Mouse (Mus musculus) erythroid progenitor cell, adult 5-6 weeks (primary cell): ENCODE data around the gene Zfp57. TPM values are rescaled to one million over a fixed set of nuclear protein-coding genes. Genes with fewer than 3 reads are reported as not detected.
"Not testable (repeated sequence)": the region's sequence is repeated elsewhere in the genome, so short reads cannot be mapped to it uniquely, and the experiment has no call there.

Experiments used
- ATAC-seq: replicated peaks from 2 replicates; pipeline ENCODE4 v1.8.0; 2016; ENCODE audit warnings: moderate number of reproducible peaks, mild to moderate bottlenecking, moderate TSS enrichment, inconsistent platforms; ENCODE audit not compliant: poor library complexity, low FRiP score, severe bottlenecking
- total RNA-seq, 2 experiments: library from RNA; stranded (forward) in 1 of 2; stranded (reverse) in 1 of 2; fragments of 150-400 nt in 1 of 2; fragments of 186-747, 209-891 nt in 1 of 2; gene quantifications; 2 replicates each; pipeline versions ENCODE4 v1.2.3 to v1.2.4; 2015 to 2017; ENCODE audit warnings: low replicate concordance in 2 of 2

Gene Zfp57
- total RNA-seq, 2 experiments from 2014 or later: not detected

DNA sequence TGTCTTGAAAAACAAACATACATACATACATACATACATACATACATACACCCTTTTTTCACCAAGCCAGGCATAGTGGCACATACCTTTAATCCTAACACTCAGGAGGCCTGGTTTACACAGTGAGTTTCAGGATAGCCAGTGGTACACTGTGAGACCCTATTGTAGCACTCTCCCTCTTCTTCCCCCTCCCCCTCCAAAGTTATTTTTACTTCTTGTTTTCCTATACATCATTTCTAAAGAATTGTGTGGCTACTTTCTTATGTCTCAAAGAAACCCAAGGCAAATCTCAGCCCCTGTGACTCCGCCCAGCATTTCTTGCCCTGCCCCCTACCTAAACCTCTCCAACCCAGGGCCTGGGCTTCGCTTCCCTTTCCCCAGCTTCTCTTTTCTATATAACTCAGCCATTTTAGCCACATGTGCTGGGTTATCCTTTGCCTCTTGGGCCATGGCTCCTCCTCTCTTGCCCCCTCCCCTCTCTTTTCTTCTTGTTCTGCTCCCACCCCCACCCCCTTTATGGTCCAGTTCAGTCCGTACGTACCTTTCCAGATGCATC lies 7.1 kb upstream of the Zfp57 start:
- no peak for ATAC-seq

DNA sequence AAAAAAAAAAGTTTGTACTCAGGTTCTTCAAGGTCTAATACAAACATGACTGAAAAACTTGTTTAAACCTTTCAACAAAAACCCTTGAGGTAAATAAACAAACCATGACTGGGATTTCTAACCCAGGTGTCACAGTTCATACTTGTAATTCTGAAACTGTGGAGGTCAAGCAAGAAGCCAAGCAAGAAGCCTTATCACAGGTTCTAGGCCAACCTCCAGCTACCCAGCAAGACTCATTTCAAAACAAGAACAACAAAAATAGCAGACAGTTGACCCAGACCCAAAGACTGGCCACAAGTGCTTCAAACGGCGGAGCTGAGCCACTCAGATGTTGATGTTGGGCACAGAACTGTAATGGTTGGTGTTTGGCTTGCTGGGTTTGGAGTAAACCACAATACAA lies 6.4 kb upstream of the Zfp57 start:
- ATAC-seq: no peak

DNA sequence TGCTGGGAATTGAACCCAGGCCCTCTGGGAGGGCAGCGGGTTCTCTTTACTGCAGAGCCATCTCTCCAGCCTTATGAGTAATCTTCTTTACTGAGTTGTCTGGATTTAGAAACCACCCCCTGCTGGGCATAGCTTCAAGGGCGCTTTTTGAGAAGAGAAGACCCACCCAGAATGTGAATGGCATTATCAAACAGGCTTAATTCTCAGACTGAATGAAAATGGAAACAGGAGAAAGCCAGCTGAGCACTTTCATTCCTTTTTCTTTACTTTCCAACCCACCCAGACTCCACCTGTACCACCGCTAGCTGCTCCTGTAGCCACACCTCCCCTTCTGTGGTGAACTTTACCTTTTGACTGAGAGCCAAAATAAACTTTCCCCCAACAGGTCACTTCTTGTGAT lies 5.5 kb upstream of the Zfp57 start:
- no peak for ATAC-seq

DNA sequence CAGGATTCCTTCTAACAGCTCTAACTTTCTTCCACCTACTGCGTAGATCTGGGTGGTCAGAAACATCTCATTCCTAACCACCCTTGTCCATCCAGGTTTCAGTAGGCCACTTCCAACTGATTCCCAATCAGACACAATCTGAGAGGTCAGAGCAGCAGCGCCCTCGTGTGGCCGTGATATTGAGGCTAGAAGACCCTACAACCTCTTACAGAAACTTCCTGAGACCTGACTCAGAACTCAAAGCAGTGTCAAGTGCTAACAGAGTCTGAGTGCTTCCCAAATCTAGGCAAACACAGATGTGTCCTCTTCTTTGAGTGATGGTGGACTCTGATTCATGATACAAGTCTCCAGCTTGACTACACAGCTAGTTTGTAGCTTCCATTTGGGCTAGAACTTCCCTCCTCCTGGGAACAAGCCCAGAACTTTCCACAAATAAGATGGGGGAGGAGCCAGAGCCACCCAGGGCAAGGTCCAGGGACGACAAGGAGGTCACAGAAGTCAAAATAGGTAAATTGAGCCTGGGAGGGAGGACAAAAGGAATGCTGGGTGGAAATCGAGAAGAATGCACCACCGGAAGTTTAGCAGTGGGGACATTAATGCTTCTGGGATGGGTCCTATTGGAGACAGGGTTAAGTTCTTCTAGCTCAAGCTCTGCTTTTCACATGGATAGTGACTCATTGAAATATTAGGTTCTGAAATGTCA lies 3.8 kb upstream of the Zfp57 start:
- ATAC-seq: no peak

DNA sequence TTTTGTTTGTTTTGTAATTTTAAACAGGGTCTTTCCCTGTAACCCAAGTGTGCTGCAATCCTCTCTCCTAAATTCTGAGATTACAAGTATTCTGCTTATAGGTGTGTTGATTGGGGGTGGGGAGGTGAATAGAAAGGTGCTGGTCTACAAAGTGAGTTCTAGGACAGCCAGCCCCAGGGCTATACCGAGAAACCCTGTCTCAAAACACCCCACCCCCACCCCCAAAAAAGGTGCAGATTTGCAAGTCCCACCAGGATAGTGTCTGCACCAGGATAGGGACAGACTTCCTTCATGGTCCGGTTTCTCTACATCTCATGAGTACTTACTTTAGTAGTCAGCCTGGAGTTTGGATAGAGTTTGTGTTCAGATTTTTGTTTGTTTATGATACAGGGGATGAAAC lies 2.5 kb upstream of the Zfp57 start:
- ATAC-seq: no peak

DNA sequence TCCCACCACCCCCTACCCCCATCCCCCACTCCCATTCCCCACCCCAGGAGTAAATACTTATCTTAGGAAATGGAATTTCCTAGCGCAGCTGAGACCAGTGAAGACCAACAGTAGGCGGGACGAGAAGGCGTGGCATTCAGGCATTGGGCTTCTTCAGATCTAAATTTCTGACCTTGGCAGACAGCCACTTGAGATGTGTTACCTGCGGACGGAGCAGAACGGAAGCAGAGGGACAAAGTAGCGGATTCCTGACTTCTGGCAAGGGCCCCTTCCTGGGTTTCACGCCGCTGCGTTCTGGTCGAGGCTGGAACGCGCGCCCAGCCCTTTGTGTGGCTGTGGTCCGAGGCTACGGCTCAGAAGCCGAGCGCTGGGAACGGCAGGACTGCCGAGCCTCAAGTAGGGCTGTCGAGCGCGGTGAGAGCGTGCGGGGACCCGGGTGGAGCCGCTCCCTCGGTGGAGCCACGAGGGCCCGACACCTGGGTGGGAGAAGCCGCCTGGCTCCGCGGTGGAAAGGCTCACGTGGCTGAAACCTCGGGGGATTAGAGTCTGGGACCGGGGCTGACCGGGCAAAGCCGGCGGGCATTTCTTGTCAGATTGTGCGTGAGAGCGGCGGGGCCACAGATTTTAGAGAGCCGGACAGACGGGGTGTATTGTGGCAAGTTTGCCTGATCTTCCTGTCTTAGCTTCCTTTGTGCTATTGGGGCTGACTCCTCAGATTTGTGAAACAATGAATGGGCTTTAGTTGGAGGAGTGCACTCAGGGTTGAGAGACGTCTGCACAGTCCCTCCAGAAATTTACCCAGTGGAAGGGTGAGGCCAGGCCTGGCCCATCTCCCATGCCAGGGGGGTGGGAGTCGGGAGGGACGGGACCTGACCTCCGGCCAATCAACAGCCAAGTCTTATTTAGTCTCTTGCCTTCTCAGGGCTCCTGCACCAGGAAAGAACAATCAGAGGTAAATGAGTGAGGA lies 1.7 kb downstream of the Zfp57 start:
- ATAC-seq: no peak

DNA sequence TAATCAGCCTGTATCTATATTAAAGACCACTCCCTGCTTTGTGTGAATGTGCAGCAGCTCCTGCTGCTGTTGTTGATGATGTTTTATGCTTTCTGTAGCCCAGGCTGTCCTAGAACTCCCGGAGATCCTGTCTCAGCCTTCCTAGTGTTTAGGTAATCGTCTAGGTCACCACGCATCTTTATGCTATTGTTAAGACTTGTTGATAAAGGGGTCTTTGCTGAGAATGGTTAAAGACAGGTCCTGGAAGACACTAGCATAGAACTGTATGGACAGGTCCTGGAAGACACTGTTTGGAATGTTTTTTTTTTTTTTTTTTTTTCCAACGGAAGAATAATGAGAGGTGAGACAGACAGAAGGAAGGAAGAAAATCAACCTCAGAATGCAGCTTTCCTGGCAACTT lies 2.4 kb downstream of the Zfp57 start:
- no peak for ATAC-seq

DNA sequence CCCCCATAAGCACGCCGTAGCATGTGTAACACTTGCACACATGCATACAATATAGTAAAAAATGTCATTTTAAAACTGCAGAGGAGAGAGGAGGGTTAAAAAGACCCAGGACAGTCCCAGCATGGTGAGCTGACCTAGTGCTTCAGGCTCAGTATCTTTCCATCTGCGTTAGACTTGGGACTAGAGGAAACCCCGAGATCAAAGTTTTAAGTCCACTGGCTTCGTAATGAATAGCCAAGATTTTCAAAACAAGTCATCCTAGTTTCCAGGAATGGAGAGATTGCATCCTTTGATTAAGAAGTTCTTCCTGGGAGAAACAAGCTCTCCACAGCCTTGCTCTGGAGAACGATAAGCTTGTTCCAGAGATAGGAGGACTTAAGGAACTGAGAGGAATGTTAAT lies 7.2 kb downstream of the Zfp57 start:
- ATAC-seq: no peak

DNA sequence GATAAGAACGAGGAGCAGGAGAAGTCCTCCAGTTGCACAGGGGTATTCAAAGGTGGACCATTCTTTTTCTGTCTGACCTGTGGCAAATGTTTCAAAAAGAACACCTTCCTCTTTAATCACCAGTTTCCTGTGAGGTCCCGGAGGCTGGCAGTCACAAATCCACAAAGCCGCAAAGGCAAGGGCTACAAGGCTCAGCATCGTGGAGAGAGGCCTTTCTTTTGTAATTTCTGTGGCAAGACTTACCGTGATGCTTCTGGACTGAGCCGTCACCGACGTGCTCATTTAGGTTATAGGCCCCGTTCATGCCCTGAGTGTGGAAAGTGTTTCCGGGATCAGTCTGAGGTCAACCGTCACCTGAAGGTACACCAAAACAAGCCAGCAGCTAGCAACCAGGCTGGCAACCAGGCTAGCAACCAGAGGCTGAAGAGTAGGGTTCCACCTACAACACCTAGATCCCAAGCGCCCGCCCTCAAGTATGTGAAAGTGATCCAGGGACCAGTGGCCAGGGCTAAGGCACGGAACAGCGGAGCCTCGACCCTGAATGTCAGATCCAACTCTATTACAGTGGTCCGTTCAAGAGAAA lies 8.6 kb downstream of the Zfp57 start:
- ATAC-seq: no peak

DNA sequence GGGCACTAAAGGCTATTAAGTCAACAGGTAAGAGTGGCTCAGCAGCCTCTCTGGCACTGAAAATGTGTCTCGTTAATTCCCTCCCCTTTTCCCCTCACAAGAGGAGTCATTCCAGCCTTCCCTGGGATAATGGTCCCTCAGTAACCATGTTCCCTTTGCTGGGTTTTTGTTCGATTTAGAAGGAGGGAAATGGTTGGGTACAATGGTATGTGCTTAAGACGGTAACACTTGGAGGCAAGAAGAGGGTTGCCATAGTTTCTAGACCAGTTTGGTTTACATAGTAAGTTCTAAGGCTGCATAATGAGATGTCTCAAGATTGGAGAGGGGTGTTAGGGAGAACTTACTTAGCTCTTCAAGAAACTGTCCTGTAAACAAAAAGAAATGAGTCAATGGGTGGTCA lies 10.8 kb downstream of the Zfp57 start:
- no peak for ATAC-seq

DNA sequence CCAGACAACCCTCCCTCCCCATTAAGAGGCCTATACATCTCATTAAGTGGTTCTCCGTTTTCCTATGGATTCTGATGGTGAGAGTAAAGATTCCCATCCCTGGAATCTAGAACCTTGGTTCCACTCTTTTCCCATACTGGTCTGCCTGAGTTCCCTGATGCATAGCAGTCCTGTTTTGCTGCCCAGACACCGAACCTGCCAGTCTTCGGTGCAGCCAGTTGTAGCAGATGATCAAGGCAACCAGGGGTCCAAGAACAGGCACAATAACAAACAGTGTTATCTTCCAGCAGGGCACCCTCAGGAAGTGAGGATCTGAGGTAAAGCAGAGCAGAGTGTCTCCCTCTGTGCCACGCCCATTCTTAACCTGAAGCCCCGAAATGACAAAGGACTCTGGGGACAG lies 11.2 kb downstream of the Zfp57 start:
- ATAC-seq: no peak

DNA sequence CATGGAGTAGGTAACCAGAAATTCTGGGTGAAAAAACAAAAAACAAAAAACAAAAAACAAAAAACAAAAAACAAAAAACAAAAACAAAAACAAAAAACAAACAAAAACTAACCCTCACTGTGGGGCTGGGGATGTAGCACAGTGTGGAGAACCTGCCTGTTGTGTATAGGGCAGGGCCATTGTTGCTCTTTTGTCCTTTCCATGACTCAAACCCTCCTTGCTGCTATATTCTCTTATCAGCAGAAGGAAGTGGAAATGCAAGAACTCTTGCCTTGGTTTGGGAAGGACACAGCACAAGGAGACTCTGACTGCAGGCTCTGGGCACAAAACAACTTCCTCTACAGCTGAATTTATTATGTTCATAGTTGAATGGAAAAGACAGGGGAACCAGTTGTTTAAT lies 15.4 kb downstream of the Zfp57 start:
- no peak for ATAC-seq

DNA sequence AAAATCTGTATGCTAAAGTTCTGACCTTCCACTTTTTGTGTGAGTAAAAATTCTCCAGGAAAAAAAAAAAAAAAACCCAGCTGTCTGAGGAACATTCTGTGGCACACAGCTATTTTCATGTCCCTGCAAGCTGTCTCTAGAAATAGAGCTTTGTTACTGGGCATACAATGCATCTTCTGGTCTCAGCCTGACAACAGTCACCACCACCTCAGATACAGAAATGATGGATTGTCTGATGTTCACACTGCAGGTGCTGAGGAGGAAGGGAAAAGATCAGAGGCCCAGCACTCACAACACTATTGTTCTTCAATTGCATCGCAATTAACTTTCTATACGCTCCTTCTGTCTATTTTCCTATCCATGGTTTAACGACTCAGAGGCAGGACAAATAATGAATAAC lies 17.4 kb downstream of the Zfp57 start:
- no peak for ATAC-seq

DNA sequence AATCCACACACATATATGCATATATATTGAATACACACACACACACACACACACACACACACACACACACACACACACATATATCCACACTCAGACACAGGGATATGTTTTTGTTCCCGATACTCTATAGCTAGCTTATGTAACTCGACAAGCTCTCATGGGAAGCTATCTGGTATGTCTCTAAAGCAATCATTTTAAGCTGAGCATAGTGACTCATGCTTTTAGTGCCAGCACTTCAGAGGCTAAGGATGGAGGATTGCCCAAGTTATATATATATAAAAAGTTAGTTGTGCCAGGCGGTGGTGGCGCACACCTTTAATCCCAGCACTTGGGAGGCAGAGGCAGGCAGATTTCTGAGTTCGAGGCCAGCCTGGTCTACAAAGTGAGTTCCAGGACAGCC lies 18.3 kb downstream of the Zfp57 start:
- not testable (repeated sequence) for ATAC-seq

DNA sequence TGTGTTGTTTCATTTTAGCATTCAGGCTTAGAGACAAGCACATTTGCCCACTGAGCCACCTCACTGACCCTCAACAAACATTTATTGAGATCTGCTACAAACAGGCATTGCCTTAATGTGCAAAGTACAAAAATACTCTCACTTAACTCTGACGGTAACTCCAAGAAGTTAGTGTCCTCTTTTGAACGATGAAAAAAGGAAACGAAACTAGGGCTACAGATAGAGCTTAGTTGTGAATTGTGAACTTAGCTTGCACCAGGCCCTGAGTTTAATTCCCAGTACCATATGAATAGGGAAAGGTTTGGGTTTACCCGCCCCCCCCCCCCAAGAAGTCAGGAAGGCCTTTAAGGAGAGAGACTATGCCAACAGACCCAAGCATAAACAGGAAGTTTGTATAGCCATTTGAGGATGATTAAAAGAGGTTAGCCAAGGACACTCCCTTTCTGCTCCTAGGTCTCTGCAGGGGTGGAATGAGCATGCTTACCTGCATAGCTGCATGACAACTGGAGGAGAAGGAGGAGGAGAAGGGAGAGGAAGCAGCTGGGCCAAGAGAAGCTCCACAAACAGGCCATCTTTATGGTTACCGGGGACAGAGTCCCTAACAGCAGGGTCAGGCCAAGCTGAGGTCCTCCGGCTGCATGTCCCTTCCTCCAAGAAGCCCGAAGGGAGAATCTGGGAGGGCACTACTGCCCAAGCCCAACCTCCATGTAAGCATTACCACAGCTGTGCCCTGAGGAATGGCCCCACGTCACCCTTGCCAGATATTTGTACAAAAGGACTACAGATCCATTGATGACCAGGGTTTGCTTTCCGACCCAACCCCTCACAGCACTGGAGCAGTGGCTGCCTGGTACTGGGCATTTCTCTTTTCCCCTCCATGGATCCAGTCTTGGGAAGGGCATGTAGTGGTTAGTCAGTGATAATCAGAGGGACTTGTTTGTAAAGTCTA lies 21.9 kb downstream of the Zfp57 start, which contains the start of gene Mog:
Mog (minus strand) TSS at position 771 of the 949 bp plus-strand sequence.
- no peak for ATAC-seq

DNA sequence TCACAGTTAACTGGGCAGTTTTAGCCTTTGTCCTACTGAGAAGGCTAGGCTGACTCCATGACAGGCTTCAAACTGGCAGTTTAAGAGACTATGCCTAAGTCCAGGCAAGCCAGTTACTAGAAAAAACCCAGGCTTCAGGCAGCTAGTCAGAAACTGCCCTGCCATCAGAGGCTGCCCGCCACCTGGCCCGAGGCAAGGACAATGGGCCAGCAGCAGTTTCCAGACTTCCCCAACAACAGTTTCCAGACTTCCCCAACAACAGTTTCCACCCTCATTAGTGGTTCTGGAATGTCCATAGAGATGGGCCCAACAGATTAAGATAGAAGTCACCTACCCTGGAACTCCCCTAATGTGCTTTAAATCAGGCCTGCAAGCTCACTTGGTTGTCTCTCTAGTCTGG lies 25.5 kb downstream of the Zfp57 start:
- no peak for ATAC-seq

DNA sequence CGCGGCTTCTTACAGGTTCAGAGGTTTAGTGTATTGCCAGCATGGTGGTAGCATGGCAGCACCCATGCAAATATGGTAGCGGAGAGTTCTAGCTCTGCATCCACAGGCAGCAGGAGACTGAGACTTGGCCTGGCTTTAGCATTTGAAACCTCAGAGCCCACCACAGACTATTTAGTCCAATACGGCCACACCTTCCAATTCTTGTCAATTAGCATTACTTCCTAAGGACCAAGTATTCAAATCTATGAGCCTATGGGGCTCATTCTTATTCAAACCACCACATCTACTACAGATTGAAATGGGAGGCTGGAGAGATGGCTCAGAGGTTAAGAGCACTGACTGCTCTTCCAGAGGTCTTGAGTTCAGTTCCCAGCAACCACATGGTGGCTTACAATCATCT lies 26.5 kb downstream of the Zfp57 start:
- no peak for ATAC-seq

DNA sequence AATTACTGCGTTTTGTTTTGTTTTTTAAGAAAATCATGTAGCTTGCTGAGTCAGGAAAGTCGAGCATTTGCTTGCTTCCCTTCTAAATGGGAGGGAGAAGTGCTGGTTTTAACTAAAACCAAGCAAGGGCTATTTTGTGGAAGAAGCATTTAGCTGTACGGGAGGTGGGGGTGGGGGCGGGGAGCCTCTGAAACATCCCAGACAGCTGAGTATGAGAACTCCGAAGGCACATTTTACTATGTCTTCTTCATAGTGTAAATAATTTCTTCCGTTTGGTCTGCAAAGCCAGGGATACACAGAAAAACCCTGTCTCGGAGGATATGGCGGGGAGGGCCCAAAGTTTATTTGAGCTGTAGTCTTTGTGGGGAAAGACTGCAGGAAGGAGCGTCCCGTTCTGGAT lies 27.2 kb downstream of the Zfp57 start:
- ATAC-seq: no peak

DNA sequence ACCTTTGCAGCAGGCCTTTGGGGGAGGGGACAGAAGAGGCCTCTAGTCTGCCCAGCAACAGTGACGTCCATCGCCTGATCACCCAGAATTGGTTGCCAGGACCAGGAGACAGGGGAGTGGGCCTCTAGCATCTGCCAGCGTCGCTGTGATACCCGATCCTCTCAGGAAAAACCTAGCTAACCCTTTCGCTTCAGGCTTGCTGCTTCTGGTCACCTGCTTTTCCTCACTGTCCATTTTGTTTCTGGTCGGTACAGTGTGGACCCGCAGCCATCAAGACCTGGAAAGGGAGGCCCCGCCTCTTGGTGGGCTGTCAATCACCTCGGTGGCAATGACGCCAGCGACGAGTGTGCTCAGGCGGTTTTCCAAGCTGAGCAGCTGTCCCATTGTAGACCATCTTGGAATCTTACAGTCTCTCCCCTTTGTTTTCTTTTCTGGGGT lies 27.7 kb downstream of the Zfp57 start:
- ATAC-seq: no peak
